8 mouse cellular contexts compared by ENCODE assay signal in the genomic region with DNA sequence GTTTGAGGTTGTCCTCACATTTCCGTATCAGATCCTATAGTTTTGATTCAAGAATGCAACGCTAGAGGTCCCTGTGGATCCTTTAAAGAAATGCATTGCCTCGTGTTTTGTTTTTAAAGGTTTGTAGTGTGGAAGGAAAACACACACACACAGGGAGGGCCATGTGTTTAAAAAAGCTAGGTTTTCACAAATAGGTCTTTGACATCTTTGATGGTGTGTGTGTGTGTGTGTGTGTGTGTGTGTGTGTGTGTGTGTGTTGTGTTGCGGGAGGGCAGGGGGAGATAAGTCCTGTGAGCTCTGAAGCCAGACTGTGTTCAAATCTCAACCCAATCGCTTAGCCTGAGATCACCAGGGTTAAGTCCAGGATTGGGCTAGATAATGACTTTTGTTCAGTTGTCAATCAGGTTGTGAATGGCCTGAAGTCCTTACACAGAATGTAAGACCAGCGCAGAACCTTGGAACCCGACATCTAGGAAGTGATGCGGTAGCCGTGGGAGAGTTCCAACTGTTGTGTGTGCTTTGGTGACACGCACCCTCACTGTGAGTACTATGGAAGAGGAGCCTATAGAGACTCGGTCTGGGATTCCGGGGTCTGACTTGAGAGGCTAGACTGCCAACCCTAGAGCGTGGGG. TPM values are rescaled to one million over a fixed set of nuclear protein-coding genes. Genes with fewer than 3 reads are reported as not detected.
A peak's percentile ranks its signal among the peaks of the same experiment; 100 is the strongest.
DNase-seq lines count a peak whose midpoint lies in the region; ATAC-seq lines count a peak whose summit lies in the region.

No protein-coding gene starts in this region.

- DNase-seq in heart, embryonic 10.5 days (ENCODE audit: low spot score), result no peak
- no peak for DNase-seq in heart, adult 8-10 months (ENCODE audit: low spot score)
- peak; percentile 78 for DNase-seq in embryonic facial prominence, embryonic 11.5 days (ENCODE audit: low spot score)
- peak; percentile 90 for DNase-seq in induced T-regulatory cell, adult 2 months (ENCODE audit: low read depth)
- DNase-seq in thymus, postnatal 14 days, result peak; percentile 67
- DNase-seq in gastrocnemius, postnatal 25 days, result no peak

- peak overlapping the region; percentile 57 for H3K4me2 ChIP-seq in embryonic facial prominence, embryonic 11.5 days (ENCODE audit: low read depth, low read length)

- H3K27me3 ChIP-seq in heart, embryonic 10.5 days (ENCODE audit: insufficient read depth, poor library complexity, severe bottlenecking), result 0 out of 2 replicates have a peak, but pooled peaks cover 10% of the 10 kb centered on the region
- H3K27me3 ChIP-seq in embryonic facial prominence, embryonic 11.5 days (ENCODE audit: control insufficient read depth, insufficient read depth, low read length), result no peaks in the 10 kb centered on the region
- H3K27me3 ChIP-seq in megakaryocyte, embryonic 14.5 days (replicated peaks), result peaks cover 7% of the 10 kb centered on the region

- peak overlapping the region; percentile 44 for H3K9ac ChIP-seq in embryonic facial prominence, embryonic 11.5 days (replicated peaks; ENCODE audit: low read length)

- peak; percentile 68 for ATAC-seq in CD4-positive, CD25-positive, alpha-beta regulatory T cell, adult 4 months
- ATAC-seq in embryonic facial prominence, embryonic 11.5 days (replicated peaks; ENCODE audit: insufficient number of reproducible peaks, low FRiP score, low TSS enrichment, low read depth), result peak; percentile 60

- WGBS in heart, embryonic 10.5 days, result 5% methylated on average over 13 of the region's 13 CpGs
- WGBS in embryonic facial prominence, embryonic 11.5 days, result 5% methylated on average over 13 of the region's 13 CpGs

- peaks cover 17% of the 10 kb centered on the region for H3K4me1 ChIP-seq in heart, embryonic 10.5 days
- H3K4me1 ChIP-seq in embryonic facial prominence, embryonic 11.5 days (ENCODE audit: control insufficient read depth, insufficient read depth, low read length), result no peaks in the 10 kb centered on the region
- peaks cover 29% of the 10 kb centered on the region for H3K4me1 ChIP-seq in megakaryocyte, embryonic 14.5 days

- H3K9me3 ChIP-seq in heart, embryonic 10.5 days, result no peaks in the 10 kb centered on the region
- H3K9me3 ChIP-seq in embryonic facial prominence, embryonic 11.5 days (replicated peaks; ENCODE audit: control insufficient read depth, low read length), result no peaks in the 10 kb centered on the region
- H3K9me3 ChIP-seq in megakaryocyte, embryonic 14.5 days, result no peaks in the 10 kb centered on the region

- H3K4me3 ChIP-seq in heart, embryonic 10.5 days, result peak overlapping the region; percentile 57
- peak overlapping the region; percentile 30 for H3K4me3 ChIP-seq in embryonic facial prominence, embryonic 11.5 days (ENCODE audit: low read depth, low read length)
- peak overlapping the region; percentile 92 for H3K4me3 ChIP-seq in megakaryocyte, embryonic 14.5 days (replicated peaks)

- H3K36me3 ChIP-seq in heart, embryonic 10.5 days, result no peaks in the 10 kb centered on the region
- no peaks in the 10 kb centered on the region for H3K36me3 ChIP-seq in embryonic facial prominence, embryonic 11.5 days (replicated peaks; ENCODE audit: control insufficient read depth, insufficient read depth, low read depth, low read length)
- H3K36me3 ChIP-seq in megakaryocyte, embryonic 14.5 days (replicated peaks; ENCODE audit: low read length), result peaks cover 4% of the 10 kb centered on the region

- peak overlapping the region; percentile 45 for H3K27ac ChIP-seq in heart, embryonic 10.5 days
- H3K27ac ChIP-seq in embryonic facial prominence, embryonic 11.5 days (replicated peaks; ENCODE audit: low read depth, low read length), result no peak overlapping the region

RNA-seq across cellular contexts. Expression of gene Cd247, which starts 8.4 kb away (rescaled TPM):
- polyA plus RNA-seq in heart, embryonic 10.5 days (2016; fragmentation: Nextera tagmentation; extraction: Ambion mirVana), result 0.23 and 0.38 TPM in 2 replicates
- 1 to 10 TPM in 1 of 4 experiments, under 1 TPM in 3; 0.16 to 1.1 (median 0.46) TPM for total RNA-seq in heart, adult 8-10 months (2022)
- polyA plus RNA-seq in CD4-positive, CD25-positive, alpha-beta regulatory T cell, adult 4 months (2017; shearing (Covaris generic)), result 100 to 1,000 TPM; 443 to 540 TPM
- polyA plus RNA-seq in embryonic facial prominence, embryonic 11.5 days (2014; fragmentation: Nextera tagmentation; extraction: Ambion mirVana), result 1.2 and 2.2 TPM in 2 replicates
- not detected in 2 replicates for polyA plus RNA-seq in megakaryocyte, embryonic 14.5 days (2012; ENCODE audit: insufficient read depth, low replicate concordance)
- total RNA-seq in gastrocnemius, postnatal 25 days (2021), result under 1 TPM; 0.43 to 0.70 TPM

RNA-seq across cellular contexts. Expression of gene Creg1, which starts 16.5 kb away (rescaled TPM):
- 76.2 and 85.1 TPM in 2 replicates for polyA plus RNA-seq in heart, embryonic 10.5 days (2016; fragmentation: Nextera tagmentation; extraction: Ambion mirVana)
- 100 to 1,000 TPM in 3 of 4 experiments, 10 to 100 TPM in 1; 98.7 to 109 (median 103) TPM for total RNA-seq in heart, adult 8-10 months (2022)
- 10 to 100 TPM; 17.4 to 25.9 TPM for polyA plus RNA-seq in CD4-positive, CD25-positive, alpha-beta regulatory T cell, adult 4 months (2017; shearing (Covaris generic))
- polyA plus RNA-seq in embryonic facial prominence, embryonic 11.5 days (2014; fragmentation: Nextera tagmentation; extraction: Ambion mirVana), result 45.8 and 57.2 TPM in 2 replicates
- polyA plus RNA-seq in megakaryocyte, embryonic 14.5 days (2012; ENCODE audit: insufficient read depth, low replicate concordance), result 254 and 485 TPM in 2 replicates
- 10 to 100 TPM; 49.6 to 62.8 TPM for total RNA-seq in gastrocnemius, postnatal 25 days (2021)

Comparison
In these comparisons a context has a peak if more than half of its experiments do, and no peak if none do; other contexts are left out.
1. DNase-seq: peak in embryonic facial prominence, embryonic 11.5 days (single experiment), induced T-regulatory cell, adult 2 months (single experiment) and thymus, postnatal 14 days (single experiment); none in heart, embryonic 10.5 days (single experiment), heart, adult 8-10 months (single experiment) and gastrocnemius, postnatal 25 days (single experiment).
2. H3K4me3 ChIP-seq: peak in every context shown above with its lines; median percentile 92 in megakaryocyte, embryonic 14.5 days; 57 in heart, embryonic 10.5 days; 30 in embryonic facial prominence, embryonic 11.5 days.
3. RNA of gene Cd247, which starts 8.4 kb away (polyA plus RNA-seq): 443 to 540 TPM in CD4-positive, CD25-positive, alpha-beta regulatory T cell, adult 4 months; 1.2 to 2.2 TPM in embryonic facial prominence, embryonic 11.5 days, 0.23 to 0.38 TPM in heart, embryonic 10.5 days and not detected in megakaryocyte, embryonic 14.5 days; every median in the first group is over 100 times any median in the second.